Mouse (Mus musculus) kidney, adult 2 months (tissue): ENCODE measurements around the gene Tor1b.

Experiments
- CTCF ChIP-seq: fragments of 200-500 bp; conservative IDR thresholded peaks from 2 replicates; pipeline ENCODE4 v1.5.1; 2011; ENCODE audit warnings: low read depth, mild to moderate bottlenecking, control low read depth, low read length, moderate library complexity, mixed read lengths; ENCODE audit not compliant: insufficient read depth, insufficient read length
- POLR2A ChIP-seq: fragments of 200-500 bp; IDR thresholded peaks from one replicate; pipeline ENCODE4 v1.6.1; 2011; ENCODE audit warnings: low read depth, low read length, control low read depth

DNA sequence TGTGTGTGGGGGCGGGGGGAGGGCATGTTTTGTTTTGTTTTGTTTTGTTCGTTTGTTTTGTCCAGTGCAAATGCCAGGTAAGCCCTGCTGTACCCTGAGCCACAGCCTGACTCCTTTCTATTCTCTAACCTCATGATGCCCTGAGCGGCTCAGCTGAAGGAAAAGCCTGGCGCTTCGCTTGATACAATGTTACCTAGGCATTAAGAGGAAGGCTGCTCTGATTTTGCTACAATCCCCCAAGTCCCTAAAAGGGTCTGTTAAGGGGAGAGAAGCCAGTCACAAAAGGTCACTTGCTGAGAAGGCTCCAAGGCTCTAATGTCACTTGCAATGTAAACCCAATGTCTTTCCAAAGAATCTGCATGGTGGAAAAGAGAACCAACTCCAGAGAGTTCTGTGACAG is 37.4 kb upstream of the Tor1b start:
- TF ChIP-seq POLR2A (no peak), CTCF (no peak)
